Mouse (Mus musculus) kidney, postnatal 14 days (tissue): ENCODE results near the gene Nxn.

Experiments
- DNase-seq: peaks from one replicate; pipeline ENCODE4 v3.0.0; 2022; ENCODE audit warnings: mixed read lengths

Nxn gene

GRCm38 (mm10) chr11:76399587-76400330 is 819 bp upstream of the Nxn start:
- peak; percentile 60 for DNase-seq

- no peak for DNase-seq
Observed at GRCm38 (mm10) chr11:76398312-76398797, 585 bp downstream of the Nxn start.

GRCm38 (mm10) chr11:76397650-76398311 is 1.2 kb downstream of the Nxn start:
- peak; percentile 50 for DNase-seq

GRCm38 (mm10) chr11:76392996-76393395 is 5.9 kb downstream of the Nxn start:
- no peak for DNase-seq

GRCm38 (mm10) chr11:76392532-76392931 is 6.4 kb downstream of the Nxn start:
- no peak for DNase-seq

GRCm38 (mm10) chr11:76388711-76389110 is 10.2 kb downstream of the Nxn start:
- no peak for DNase-seq

GRCm38 (mm10) chr11:76387097-76387496 is 11.8 kb downstream of the Nxn start:
- no peak for DNase-seq

- DNase-seq: no peak
Observed at GRCm38 (mm10) chr11:76385746-76386145, 13.2 kb downstream of the Nxn start.

- DNase-seq: no peak
Observed at GRCm38 (mm10) chr11:76385017-76385416, 13.9 kb downstream of the Nxn start.

- no peak for DNase-seq
Observed at GRCm38 (mm10) chr11:76384307-76384706, 14.6 kb downstream of the Nxn start.

- no peak for DNase-seq
Observed at GRCm38 (mm10) chr11:76382711-76383324, 16.1 kb downstream of the Nxn start.

GRCm38 (mm10) chr11:76381201-76381885 is 17.6 kb downstream of the Nxn start:
- DNase-seq: no peak

GRCm38 (mm10) chr11:76379921-76380544 is 18.9 kb downstream of the Nxn start:
- peak; percentile 86 for DNase-seq

GRCm38 (mm10) chr11:76376425-76376824 is 22.5 kb downstream of the Nxn start:
- DNase-seq: no peak

- peak; percentile 88 for DNase-seq
Observed at GRCm38 (mm10) chr11:76374491-76375185, 24.3 kb downstream of the Nxn start.

GRCm38 (mm10) chr11:76372534-76372933 is 26.4 kb downstream of the Nxn start:
- DNase-seq: no peak

GRCm38 (mm10) chr11:76372120-76372519 is 26.8 kb downstream of the Nxn start:
- no peak for DNase-seq

- DNase-seq: no peak
Observed at GRCm38 (mm10) chr11:76370491-76370890, 28.4 kb downstream of the Nxn start.

GRCm38 (mm10) chr11:76366720-76367119 is 32.2 kb downstream of the Nxn start:
- DNase-seq: no peak

GRCm38 (mm10) chr11:76364038-76364437 is 34.9 kb downstream of the Nxn start:
- DNase-seq: no peak

- DNase-seq: no peak
Observed at GRCm38 (mm10) chr11:76363636-76364035, 35.3 kb downstream of the Nxn start.

GRCm38 (mm10) chr11:76363178-76363577 is 35.8 kb downstream of the Nxn start:
- DNase-seq: no peak
